Mouse (Mus musculus): Measurements from ENCODE around the gene Dnhd1. TPM values are rescaled to one million over a fixed set of nuclear protein-coding genes. Genes with fewer than 3 reads are reported as not detected.
"Not testable (repeated sequence)": the region's sequence is repeated elsewhere in the genome, so short reads cannot be mapped to it uniquely, and the experiment has no call there.

Gene Dnhd1
- polyA plus RNA-seq, 1 experiment from 2014 or later = 1.0 TPM

DNA sequence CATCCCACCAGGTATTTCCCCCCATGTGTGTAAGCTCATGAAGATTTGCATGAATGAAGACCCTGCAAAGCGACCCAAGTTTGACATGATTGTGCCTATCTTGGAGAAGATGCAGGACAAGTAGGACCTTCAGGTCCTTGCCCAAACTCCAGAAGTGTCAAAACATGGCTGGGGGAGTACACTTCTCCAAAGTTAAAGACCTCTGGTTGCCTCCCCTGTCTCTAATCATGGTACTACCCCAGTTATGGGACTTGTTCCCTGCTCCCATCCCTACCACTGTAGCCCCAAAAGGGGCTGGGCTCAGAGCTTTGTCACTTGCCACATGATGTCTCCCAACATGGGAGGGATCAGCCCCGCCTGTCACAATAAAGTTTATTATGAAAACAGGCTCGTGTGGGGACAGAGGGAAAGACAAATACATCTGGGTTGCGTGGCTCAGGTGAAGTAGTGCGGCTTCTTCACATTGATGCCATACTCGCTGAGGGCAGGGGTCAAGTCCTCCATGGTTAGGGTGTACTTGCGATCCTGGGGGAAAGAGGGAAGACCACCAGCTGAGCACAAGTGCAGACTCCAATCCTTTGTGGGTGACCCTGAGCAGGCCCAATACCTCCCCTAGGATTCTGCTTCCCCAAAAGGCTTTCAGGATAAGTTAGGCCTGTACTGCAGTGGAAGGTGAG is 92.0 kb downstream of the Dnhd1 start:
- H3K9ac ChIP-seq (replicated peaks; ENCODE audit: low read depth, low read length); H3K27me3 ChIP-seq (replicated peaks; ENCODE audit: control insufficient read depth, insufficient read depth, low read length); ATAC-seq; H3K4me2 ChIP-seq (ENCODE audit: low read length); H3K9me3 ChIP-seq (ENCODE audit: control insufficient read depth, low read length); H3K27ac ChIP-seq (ENCODE audit: low read length); H3K4me3 ChIP-seq (replicated peaks; ENCODE audit: low read length); H3K36me3 ChIP-seq (ENCODE audit: control insufficient read depth, insufficient read depth): not testable (repeated sequence)
- WGBS = 83% methylated on average over 7 of the region's 7 CpGs
- peaks cover 15% of the 10 kb centered on the region for H3K4me1 ChIP-seq (replicated peaks; ENCODE audit: control insufficient read depth, insufficient read depth, low read length)

DNA sequence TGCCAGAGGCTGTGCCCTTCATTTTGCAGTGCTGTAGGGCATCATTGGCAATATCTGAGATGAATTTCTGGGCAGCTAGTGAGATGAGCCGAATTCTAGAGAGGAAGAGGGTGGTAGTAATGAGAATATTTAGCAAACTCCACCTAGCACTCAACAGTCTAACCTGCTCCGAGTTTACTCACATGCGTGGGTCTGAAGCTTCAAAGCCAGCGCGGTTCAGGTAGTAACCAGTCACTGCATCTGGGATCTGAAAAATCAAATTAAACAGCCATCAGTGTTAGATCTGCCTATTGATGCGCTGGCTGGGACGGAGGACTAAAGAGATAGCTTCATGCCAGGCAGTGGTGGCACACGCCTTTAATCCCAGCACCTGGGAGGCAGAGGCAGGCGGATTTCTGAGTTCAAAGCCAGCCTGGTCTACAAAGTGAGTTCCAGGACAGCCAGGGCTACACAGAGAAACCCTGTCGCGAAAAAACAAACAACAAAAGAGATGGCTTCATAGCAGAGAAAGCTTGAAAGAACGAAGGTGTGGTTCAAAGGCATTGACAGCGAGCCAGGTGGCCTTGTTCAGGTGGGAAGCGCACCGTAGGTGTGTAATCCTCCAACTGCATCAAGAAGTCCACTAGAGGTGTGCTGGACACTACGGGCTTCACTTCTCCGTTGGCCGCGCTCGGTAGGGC is 92.8 kb downstream of the Dnhd1 start:
- H3K9ac ChIP-seq (replicated peaks; ENCODE audit: low read depth, low read length) = peak overlapping the region; percentile 82
- ATAC-seq; H3K27ac ChIP-seq (ENCODE audit: low read length); H3K9me3 ChIP-seq (ENCODE audit: control insufficient read depth, low read length); H3K36me3 ChIP-seq (ENCODE audit: control insufficient read depth, insufficient read depth); H3K27me3 ChIP-seq (replicated peaks; ENCODE audit: control insufficient read depth, insufficient read depth, low read length): not testable (repeated sequence)
- WGBS = 33% methylated on average over 20 of the region's 20 CpGs
- peaks cover 14% of the 10 kb centered on the region for H3K4me1 ChIP-seq (replicated peaks; ENCODE audit: control insufficient read depth, insufficient read depth, low read length)
- H3K4me2 ChIP-seq (ENCODE audit: low read length) = peak overlapping the region; percentile 82
- peak overlapping the region; percentile 84 for H3K4me3 ChIP-seq (replicated peaks; ENCODE audit: low read length)

DNA sequence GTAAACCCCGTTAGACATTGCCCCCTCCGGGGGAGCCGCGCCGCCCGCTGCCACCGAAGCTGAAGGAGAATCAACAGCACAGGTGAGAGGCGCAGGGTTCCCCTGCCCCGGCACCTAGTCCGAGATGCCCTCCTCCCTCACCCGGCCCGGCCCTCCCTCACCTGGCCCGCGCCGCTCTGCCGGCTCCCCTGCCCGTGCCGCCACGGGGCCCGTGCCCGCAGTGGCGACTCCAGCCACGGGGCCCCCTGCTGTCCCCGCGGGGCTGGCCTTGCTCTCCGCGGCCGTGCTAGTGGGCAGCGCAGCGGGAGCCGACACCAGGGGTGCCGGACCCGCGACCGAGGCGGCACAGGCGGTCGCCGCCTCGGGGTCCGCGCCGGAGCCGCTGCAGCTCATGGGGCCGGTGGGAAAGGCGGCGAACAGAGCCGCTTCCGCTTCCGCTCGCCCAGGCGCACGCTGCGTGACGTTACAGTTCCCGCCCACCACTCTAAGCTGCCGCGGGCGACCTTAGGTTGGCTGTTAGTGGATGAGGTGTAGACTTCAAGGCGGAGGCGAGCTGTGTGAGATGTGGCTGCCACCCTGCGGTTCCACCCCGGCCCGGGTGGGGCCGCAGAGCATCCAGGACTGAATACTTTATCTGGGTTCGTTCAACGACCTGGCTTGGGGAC is 93.4 kb downstream of the Dnhd1 start, which contains the start of gene Taf10:
Gene Taf10, minus strand, starts transcription at position 436 of the 665 bp plus-strand sequence.
- Histone ChIP-seq H3K9me3 (ENCODE audit: control insufficient read depth, low read length) (no peaks in the 10 kb centered on the region), H3K4me3 (replicated peaks; ENCODE audit: low read length) (peak within 1 kb of the TSS; percentile 84), H3K36me3 (ENCODE audit: control insufficient read depth, insufficient read depth) (peaks cover 8% of the 10 kb centered on the region; the same call in 1 of the 2 replicates), H3K27me3 (replicated peaks; ENCODE audit: control insufficient read depth, insufficient read depth, low read length) (no peaks in the 10 kb centered on the region), H3K4me2 (ENCODE audit: low read length) (peak within 1 kb of the TSS; percentile 82), H3K27ac (ENCODE audit: low read length) (peak within 1 kb of the TSS; percentile 82), H3K4me1 (replicated peaks; ENCODE audit: control insufficient read depth, insufficient read depth, low read length) (peaks cover 10% of the 10 kb centered on the region), H3K9ac (replicated peaks; ENCODE audit: low read depth, low read length) (peak within 1 kb of the TSS; percentile 82)
- ATAC-seq = peak; percentile 98
- WGBS = under 1% methylated on average over 63 of the region's 67 CpGs

DNA sequence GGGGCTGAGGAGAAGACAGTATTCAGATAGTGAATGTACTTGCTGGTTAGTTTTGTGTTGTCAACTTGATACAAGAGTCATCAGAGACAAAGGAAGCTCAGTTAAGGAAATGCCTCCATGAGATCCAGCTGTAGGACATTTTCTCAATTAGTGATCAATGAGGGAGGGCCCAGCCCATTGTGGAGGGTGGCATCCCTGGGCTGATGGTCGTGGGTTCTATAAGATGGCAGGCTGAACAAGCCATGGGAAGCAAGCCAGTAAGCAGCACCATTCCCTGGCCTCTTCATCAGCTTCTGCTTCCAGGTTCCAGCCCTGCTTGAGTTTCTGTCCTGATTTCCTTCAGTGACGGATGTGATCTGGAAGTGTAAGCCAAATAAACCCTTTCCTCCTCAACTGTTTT is 97.1 kb downstream of the Dnhd1 start:
- 81% methylated on average over 2 of the region's 2 CpGs for WGBS
- no peak for ATAC-seq

DNA sequence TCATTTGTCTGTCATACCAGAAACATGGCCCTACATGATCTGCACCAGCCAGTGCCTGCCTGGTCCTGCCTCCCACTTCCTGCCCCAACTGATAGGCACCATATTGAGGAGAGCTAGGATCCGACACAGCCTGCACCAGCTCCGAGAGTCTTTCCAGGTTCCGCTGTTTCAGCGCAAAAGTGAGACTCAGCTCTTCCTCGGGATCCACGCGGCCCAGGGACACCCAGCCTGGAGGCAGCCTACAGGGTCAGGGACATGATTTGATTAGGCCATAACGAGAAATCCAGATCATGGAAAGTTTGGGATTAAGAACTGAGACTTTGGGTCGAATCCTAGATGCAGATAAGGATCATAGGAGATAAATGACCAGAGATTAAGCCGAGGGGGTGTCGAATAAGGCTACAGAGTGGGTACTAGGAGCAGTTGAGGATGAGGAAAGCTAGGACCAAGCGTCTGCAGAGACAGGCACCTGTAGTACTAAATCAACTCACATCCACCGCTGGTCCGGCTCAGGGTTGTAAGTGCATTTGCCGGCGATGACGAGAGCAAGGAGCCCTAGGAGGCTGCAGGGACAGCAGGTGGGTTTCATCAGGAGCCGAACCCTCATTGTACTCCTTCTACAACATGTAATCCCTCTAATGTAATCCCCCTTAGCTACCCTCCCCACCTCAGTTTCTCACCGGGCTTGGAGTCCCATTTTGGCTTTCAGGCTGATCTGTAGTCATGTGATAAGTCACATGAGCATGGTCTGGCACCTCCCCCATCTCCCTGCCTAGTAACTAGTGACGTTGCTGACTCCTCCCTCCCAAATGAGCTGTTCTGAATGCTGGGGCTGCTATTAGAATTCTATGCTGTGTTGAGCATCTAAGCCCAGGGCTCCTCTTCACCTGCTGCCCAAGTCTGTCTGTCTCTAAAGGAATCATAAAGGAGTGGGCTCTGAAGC is 101.1 kb downstream of the Dnhd1 start, which contains the start of gene Tpp1:
Gene Tpp1, minus strand, starts transcription at position 745 of the 943 bp plus-strand sequence.
- Histone ChIP-seq H3K4me3 (replicated peaks; ENCODE audit: low read length) (peak within 1 kb of the TSS; percentile 45), H3K27ac (ENCODE audit: low read length) (peak within 1 kb of the TSS; percentile 43), H3K4me1 (replicated peaks; ENCODE audit: control insufficient read depth, insufficient read depth, low read length) (peaks cover 10% of the 10 kb centered on the region), H3K9ac (replicated peaks; ENCODE audit: low read depth, low read length) (peak within 1 kb of the TSS; percentile 60), H3K27me3 (replicated peaks; ENCODE audit: control insufficient read depth, insufficient read depth, low read length) (no peaks in the 10 kb centered on the region), H3K36me3 (ENCODE audit: control insufficient read depth, insufficient read depth) (peaks cover 42% of the 10 kb centered on the region), H3K9me3 (ENCODE audit: control insufficient read depth, low read length) (no peaks in the 10 kb centered on the region), H3K4me2 (ENCODE audit: low read length) (peak within 1 kb of the TSS; percentile 52)
- WGBS = 17% methylated on average over 20 of the region's 20 CpGs
- ATAC-seq = peak; percentile 93

More for the DNA sequence above, 97.1 kb downstream of the Dnhd1 start:
- H3K27me3 ChIP-seq (replicated peaks; ENCODE audit: control insufficient read depth, insufficient read depth, low read length) = no peaks in the 10 kb centered on the region
- H3K27ac ChIP-seq (ENCODE audit: low read length) = no peak overlapping the region
- H3K36me3 ChIP-seq (ENCODE audit: control insufficient read depth, insufficient read depth) = peaks cover 6% of the 10 kb centered on the region; the same call in 1 of the 2 replicates
- H3K9me3 ChIP-seq (ENCODE audit: control insufficient read depth, low read length) = no peaks in the 10 kb centered on the region
- peaks cover 20% of the 10 kb centered on the region for H3K4me1 ChIP-seq (replicated peaks; ENCODE audit: control insufficient read depth, insufficient read depth, low read length)
- no peak overlapping the region for H3K4me2 ChIP-seq (ENCODE audit: low read length)
- H3K4me3 ChIP-seq (replicated peaks; ENCODE audit: low read length) = no peak overlapping the region
- H3K9ac ChIP-seq (replicated peaks; ENCODE audit: low read depth, low read length) = no peak overlapping the region

DNA sequence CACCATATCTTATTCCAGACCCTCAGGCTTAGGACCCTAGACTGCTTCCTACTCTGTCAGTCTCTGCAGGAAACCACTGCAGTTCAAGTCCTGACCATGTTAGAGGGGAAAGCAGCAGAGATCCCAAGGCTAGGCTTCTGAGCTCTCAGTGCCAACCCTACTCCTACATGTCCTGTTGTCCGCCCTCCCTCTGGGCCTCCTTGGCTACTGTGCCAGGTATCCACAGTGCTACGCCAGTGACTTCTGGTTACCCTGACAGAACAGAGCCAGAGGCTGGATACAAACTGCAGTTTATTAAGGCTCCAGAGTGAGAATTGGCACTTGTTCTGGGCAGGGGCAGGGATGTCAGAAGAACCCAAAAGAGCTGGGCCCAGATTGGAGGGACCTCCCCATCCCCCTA is 102.1 kb downstream of the Dnhd1 start:
- Histone ChIP-seq H3K4me1 (replicated peaks; ENCODE audit: control insufficient read depth, insufficient read depth, low read length) (peaks cover 10% of the 10 kb centered on the region), H3K9ac (replicated peaks; ENCODE audit: low read depth, low read length) (no peak overlapping the region), H3K27me3 (replicated peaks; ENCODE audit: control insufficient read depth, insufficient read depth, low read length) (no peaks in the 10 kb centered on the region), H3K27ac (ENCODE audit: low read length) (no peak overlapping the region), H3K9me3 (ENCODE audit: control insufficient read depth, low read length) (no peaks in the 10 kb centered on the region), H3K36me3 (ENCODE audit: control insufficient read depth, insufficient read depth) (peaks cover 47% of the 10 kb centered on the region), H3K4me3 (replicated peaks; ENCODE audit: low read length) (no peak overlapping the region), H3K4me2 (ENCODE audit: low read length) (no peak overlapping the region)
- ATAC-seq = peak; percentile 9
- WGBS = 90% methylated on average over 2 of the region's 2 CpGs

DNA sequence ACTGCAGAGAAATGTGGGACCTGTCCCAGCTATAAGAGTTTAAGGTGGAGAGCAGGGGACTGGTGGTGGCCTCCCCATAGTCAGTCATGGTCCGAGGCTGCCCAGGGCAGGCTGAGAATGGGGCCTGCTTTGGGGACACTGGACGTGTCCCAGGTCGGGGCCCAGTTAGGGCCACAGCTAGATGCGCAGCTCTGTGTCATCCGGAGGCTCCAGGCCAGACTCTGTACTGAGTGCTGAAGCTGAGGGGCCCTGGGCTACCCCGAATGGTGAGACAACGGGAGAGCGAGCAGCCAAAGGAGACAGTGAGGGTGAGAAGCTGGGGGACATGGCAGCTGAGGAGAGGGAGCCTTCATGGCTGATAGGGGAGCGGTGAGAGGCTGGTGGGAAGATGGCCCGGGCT is 102.7 kb downstream of the Dnhd1 start:
- H3K9ac ChIP-seq (replicated peaks; ENCODE audit: low read depth, low read length) = no peak overlapping the region
- 93% methylated on average over 10 of the region's 10 CpGs for WGBS
- no peak for ATAC-seq

DNA sequence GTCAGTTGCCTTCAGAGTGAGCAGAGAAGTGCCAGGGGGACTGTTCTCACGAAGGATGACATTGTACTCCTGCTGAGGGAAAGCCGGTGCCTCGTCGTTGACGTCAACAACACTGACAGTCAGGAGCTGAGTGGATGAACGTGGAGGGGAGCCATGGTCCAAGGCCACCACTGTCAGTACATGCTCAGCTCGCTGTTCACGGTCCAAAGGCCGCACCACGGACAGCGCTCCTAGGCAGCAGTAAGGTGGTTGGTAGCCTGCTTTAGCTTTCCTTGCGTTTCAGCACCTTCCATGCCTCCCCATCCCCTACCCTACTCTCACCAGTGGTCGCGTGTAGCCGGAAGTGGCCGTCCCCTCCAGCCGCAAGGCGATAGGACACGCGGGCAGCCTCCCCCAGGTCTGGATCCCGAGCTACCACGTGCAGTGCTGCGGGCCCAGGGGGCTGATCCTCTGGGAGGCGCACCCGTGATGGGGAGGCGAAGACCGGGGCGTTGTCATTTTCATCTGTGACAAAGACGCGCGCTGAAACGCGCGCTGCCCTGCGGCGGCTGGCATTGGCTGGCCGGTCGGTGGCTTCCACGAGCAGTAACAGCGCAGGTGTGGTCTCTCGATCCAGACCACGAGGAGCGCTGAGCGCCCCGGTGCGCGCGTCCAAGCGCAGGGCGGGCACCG is 111.3 kb downstream of the Dnhd1 start:
- Histone ChIP-seq H3K9ac (replicated peaks; ENCODE audit: low read depth, low read length) (no peak overlapping the region), H3K4me2 (ENCODE audit: low read length) (no peak overlapping the region), H3K4me1 (replicated peaks; ENCODE audit: control insufficient read depth, insufficient read depth, low read length) (no peaks in the 10 kb centered on the region; the same call in 1 of the 2 replicates), H3K4me3 (replicated peaks; ENCODE audit: low read length) (no peak overlapping the region), H3K36me3 (ENCODE audit: control insufficient read depth, insufficient read depth) (peaks cover 78% of the 10 kb centered on the region), H3K27ac (ENCODE audit: low read length) (no peak overlapping the region), H3K9me3 (ENCODE audit: control insufficient read depth, low read length) (no peaks in the 10 kb centered on the region), H3K27me3 (replicated peaks; ENCODE audit: control insufficient read depth, insufficient read depth, low read length) (no peaks in the 10 kb centered on the region)
- peak; percentile 10; the same call in 1 of the 2 replicates for ATAC-seq
- WGBS = 22% methylated on average over 51 of the region's 51 CpGs

More for the DNA sequence above, 102.7 kb downstream of the Dnhd1 start:
- H3K27ac ChIP-seq (ENCODE audit: low read length) = no peak overlapping the region
- H3K4me3 ChIP-seq (replicated peaks; ENCODE audit: low read length) = no peak overlapping the region
- H3K27me3 ChIP-seq (replicated peaks; ENCODE audit: control insufficient read depth, insufficient read depth, low read length) = no peaks in the 10 kb centered on the region
- H3K4me1 ChIP-seq (replicated peaks; ENCODE audit: control insufficient read depth, insufficient read depth, low read length) = peaks cover 10% of the 10 kb centered on the region
- no peaks in the 10 kb centered on the region for H3K9me3 ChIP-seq (ENCODE audit: control insufficient read depth, low read length)
- peaks cover 53% of the 10 kb centered on the region for H3K36me3 ChIP-seq (ENCODE audit: control insufficient read depth, insufficient read depth)
- H3K4me2 ChIP-seq (ENCODE audit: low read length) = no peak overlapping the region

All from forebrain, embryonic 16.5 days (tissue).